Mouse (Mus musculus) regulatory T cell (primary cell): Measurements from ENCODE around the gene Cubn.

Experiments
- in situ Hi-C: fragments of 300-600 bp; cut with MboI, MseI; formaldehyde crosslinking; loops from one replicate; pipeline ENCODE4 v1.15.1; 2025; ENCODE audit warnings: high pct_unique_total_duplicates

Cubn gene

GRCm38 (mm10) chr2:13409767-13410519, 81.7 kb downstream of the Cubn start:
- in situ Hi-C loops: no loop called here

GRCm38 (mm10) chr2:13408333-13408732, 83.3 kb downstream of the Cubn start:
- in situ Hi-C loops: no loop called here

DNA sequence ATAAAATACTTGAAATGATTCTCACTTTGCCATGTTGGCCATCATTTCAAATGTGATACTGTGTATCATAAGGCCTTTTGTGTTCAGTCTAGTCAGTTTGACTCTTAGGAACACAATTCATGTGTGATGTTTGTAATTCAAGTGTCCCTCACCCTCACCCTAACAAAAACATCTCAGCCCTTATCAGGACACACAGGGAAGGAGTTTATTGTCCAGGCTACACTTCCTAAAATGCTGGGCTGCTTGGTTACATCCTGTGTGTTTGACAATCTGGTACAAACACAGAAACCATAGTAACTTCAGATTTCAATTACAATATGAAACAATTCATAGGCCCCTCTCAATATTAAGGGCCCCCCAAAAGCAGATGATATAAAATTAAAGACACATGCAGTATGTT, 83.9 kb downstream of the Cubn start:
- in situ Hi-C loops: no loop called here

DNA sequence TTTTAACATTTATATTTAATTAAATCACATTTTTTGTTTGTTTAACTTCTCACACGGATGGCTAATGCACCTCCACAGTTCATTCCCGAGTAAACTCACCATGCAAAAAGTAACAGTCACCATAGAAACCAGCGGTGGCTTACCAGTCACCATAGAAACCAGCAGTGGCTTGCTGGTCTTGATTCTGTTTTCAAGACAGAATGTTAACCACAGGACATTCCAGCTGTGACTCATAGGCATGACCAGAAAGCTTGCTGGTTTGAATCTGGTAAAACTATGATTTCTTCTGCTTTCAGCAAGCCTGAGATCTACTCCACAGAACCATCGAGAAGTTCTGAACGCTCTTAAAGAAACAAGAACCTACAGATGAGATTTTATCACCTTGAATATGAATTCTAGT, 84.3 kb downstream of the Cubn start:
- in situ Hi-C loops: no loop called here

DNA sequence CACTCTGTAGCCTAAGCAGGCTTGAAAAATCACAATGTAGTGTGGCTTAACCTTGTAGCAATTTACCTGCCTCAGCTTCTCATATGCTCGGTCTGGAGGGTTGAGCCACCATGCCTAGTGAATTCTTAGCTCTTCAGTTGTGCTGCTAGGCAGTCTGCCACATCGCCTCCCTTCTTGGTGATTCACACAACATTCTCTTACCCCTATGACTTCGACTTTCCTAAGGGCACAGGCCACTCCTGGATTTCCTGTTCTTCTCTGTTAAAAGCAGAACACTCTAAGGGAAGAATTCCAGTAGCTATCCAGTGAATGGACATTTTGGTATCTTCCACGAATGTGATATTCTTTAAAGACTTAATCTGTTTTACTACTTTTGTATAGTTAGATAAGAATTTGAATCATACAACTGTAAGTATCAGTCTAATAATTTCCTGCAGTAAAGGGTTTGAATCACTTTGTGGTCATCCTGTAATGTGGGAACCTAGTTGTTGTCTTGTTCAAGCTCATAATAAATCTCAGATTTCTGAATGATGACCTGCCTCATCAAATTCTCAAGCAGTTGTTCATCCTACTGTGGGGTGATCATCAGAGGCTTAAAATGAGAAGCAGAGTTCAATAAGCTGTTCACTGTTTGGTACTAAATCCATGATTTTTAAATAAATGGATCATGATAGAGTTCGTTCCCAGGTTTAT, 86.5 kb downstream of the Cubn start:
- in situ Hi-C loops: no loop called here

- in situ Hi-C loops: no loop called here
Observed at GRCm38 (mm10) chr2:13400831-13401230, 90.8 kb downstream of the Cubn start.

DNA sequence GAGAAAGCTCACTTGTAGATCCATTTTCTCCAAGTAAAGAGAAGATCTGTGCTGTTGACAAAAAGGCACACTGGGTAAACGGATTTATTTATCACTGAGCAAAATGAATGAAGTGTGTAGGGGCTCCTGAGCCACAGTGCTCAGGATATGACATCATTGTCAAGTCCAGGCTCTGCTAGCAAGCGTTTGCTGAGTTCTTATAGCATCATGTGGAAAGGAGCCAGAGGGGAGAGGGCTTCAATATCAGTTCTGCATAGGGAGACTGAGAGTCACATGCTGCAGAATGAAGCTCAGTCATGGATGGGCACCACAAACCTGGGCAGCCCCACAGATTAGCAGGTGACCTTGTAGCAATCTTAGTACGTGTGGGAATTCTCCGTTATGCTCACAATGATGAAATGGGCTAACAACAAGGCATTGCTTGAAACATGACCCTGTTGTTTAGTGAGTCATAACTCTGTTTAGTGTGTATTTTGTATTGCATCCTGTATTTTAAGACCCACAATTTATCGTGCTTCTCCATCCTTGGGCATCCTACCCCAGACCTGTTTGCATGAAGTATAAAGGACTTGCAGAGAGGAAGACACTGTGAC, 92.0 kb downstream of the Cubn start:
- in situ Hi-C loops: no loop called here

- in situ Hi-C loops: no loop called here
Observed at GRCm38 (mm10) chr2:13398955-13399354, 92.7 kb downstream of the Cubn start.

GRCm38 (mm10) chr2:13398551-13398950, 93.1 kb downstream of the Cubn start:
- in situ Hi-C loops: no loop called here

- in situ Hi-C loops: no loop called here
Observed at GRCm38 (mm10) chr2:13396124-13396540, 95.5 kb downstream of the Cubn start.

- in situ Hi-C loops: loop anchor here (5.0 kb wide), 1 partner anchor 101 kb away; the partner anchor contains the start of gene Cubn
Observed at GRCm38 (mm10) chr2:13391018-13391417, 100.6 kb downstream of the Cubn start.

DNA sequence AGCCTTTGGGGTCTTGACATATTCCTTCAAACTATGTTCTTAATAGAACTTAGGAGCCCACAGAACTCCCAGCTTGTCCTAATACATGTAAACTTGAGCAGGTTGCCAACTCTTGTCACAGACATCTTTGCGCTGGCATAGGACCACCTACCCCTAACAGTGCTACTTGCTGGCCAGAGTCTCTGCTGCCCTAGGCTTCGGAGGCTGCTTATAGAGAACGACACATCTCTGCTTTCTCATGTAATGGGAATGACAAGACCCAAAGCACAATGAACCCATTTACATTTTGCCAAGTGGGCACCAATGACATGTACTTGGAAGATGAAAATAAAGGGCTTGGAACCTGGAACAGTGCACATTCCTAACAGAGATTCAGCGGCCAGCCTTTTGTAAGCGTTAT, 105.0 kb downstream of the Cubn start:
- in situ Hi-C loops: no loop called here

DNA sequence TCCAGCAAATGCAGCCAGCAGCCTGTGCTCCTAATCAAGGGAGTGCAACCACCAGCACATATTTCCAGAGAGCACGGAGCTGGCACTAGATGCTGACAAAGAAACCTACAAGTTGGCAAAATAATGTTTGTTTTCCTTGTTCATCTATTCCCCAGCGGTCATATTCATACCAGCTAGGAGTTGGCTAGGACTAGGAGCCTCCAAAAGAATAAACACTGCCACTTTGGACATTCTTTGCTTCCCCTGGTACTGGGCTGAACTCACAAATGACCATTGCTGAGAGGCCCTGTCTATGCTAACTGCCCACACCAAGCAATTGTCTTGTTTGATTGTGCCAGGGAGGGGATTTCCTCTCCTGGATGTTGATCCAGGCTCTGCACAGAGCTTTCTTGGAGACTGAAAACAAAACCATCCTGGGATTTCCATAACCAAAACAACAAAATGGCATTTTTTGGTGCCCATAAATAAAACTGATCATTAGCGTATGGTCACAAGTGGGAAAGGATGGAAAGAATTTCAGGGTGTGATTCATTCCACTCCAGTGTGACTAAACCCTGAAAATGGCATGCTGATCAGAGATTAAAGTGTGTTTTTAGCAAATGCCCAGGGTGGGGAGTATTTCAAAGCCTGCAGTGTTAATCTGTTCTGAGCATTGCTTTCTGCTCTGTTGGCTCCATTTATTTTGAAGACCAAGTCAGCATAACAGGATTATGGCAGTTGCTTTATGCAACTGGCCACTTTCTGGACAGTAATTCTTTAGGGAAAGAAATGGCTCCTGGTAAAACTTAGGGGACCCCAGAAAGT, 105.9 kb downstream of the Cubn start:
- in situ Hi-C loops: no loop called here

GRCm38 (mm10) chr2:13384775-13385541, 106.7 kb downstream of the Cubn start:
- in situ Hi-C loops: no loop called here

DNA sequence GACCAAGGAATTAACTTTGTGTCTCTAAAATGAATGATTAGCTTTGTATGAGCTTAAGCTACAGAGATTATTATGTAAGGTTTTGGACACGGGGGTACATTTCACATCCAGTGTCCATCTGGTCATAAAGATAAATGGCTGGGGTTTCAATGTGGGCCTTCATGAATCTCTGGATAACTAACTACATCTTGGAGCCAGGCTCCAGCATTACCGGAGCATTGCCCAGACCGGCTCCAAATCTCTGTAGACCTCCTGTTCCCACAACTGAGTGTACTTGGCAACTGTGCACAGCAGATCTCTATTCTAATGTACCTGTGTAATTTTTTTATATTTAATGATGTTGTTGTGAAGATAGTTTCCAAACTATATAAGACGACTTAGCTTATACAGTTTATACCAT, 115.4 kb downstream of the Cubn start:
- in situ Hi-C loops: no loop called here

GRCm38 (mm10) chr2:13373291-13373690, 118.3 kb downstream of the Cubn start:
- in situ Hi-C loops: no loop called here

DNA sequence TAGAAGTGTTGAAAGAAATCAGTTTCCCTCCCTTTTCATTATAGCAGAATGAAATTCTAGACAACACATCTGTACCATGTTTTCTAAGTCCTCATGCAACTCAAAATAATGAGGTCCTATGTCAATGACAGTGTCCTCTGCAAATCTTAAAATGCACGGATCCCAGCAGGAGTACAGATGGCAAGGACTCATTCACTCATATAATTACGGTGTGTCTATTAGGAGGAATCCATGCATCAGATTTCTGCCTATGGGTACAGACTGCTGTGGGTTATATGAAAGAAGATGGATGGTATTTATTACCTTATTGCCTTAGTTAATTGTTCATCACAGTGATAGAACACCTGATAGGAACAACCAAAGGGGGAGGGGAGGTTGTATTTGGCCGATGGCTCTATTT, 118.8 kb downstream of the Cubn start:
- in situ Hi-C loops: no loop called here

GRCm38 (mm10) chr2:13372256-13372824, 119.3 kb downstream of the Cubn start:
- in situ Hi-C loops: no loop called here

- in situ Hi-C loops: no loop called here
Observed at GRCm38 (mm10) chr2:13371797-13372170, 119.8 kb downstream of the Cubn start.

GRCm38 (mm10) chr2:13371072-13371796, 120.4 kb downstream of the Cubn start:
- in situ Hi-C loops: no loop called here
